Mouse (Mus musculus): Measurements from ENCODE around the gene Ppp1r32. TPM values are rescaled to one million over a fixed set of nuclear protein-coding genes. Genes with fewer than 3 reads are reported as not detected.

Ppp1r32 gene
- polyA plus RNA-seq (2014; fragmentation: Nextera tagmentation; extraction: Ambion mirVana) = 0.41 and 0.64 TPM in 2 replicates

DNA sequence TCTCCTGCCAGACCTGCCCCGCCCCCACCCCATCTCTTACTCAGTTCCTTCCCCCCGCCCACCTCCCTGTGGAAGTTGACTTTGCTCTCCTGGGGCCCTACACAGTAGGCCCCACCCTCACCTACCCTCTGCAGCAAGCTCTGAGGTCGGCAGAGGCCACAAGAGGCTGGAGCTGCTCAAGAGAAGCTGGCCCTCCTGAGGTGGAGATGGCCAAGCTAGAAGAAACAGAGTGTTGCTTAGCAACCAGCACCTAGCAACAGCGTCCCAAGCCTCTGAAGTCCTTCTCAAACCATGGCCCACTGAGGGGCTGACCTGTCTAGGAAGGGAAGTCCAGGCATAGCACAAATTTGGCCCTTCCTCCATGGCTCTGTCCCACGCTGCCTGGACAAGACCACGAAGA lies at the start of gene Ppp1r32:
Gene Ppp1r32 (minus strand): TSS at position 226 of the 400 bp plus-strand sequence.
- peak; percentile 76 for ATAC-seq (replicated peaks; ENCODE audit: low FRiP score)
- 29% methylated on average over 6 of the region's 6 CpGs for whole genome bisulfite sequencing
- H3K27me3 ChIP-seq (ENCODE audit: control insufficient read depth, insufficient read depth, low read length) = no peaks in the 10 kb centered on the region
- H3K4me1 ChIP-seq (replicated peaks; ENCODE audit: control insufficient read depth, insufficient read depth, low read length) = peaks cover 4% of the 10 kb centered on the region; the same call in 1 of the 2 replicates
- H3K27ac ChIP-seq (ENCODE audit: low read depth, low read length) = no peak within 1 kb of the TSS
- H3K9me3 ChIP-seq (ENCODE audit: control insufficient read depth, low read length) = no peaks in the 10 kb centered on the region
- no peak within 1 kb of the TSS for H3K4me3 ChIP-seq (ENCODE audit: low read depth, low read length)
- peak; percentile 77 for DNase-seq (ENCODE audit: low spot score)
- no peaks in the 10 kb centered on the region for H3K36me3 ChIP-seq (ENCODE audit: control insufficient read depth, insufficient read depth, low read length)
- H3K4me2 ChIP-seq (ENCODE audit: low read depth, low read length, severe bottlenecking) = no peak within 1 kb of the TSS
- no peak within 1 kb of the TSS for H3K9ac ChIP-seq (ENCODE audit: low read length)

DNA sequence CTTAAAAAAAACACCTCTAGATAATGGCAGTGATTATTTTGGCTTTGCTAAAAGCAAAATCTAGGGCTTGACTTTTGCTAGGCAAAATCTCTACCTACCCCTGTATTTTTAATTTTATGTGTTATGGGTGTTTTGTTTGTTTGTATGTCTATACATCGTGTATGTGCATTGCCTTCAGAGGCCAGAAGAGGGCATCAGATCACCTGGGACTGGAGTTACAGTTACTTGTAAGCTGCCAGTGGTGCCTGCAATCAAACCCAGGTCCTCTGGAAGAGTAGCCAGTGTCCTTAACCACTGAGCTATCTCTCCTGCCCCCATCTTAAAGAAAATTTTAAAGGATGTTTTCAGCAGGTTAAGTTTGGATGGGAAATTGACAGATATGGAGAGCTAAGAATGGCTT lies 47.4 kb upstream of the Ppp1r32 start:
- no peak overlapping the region for H3K4me3 ChIP-seq (ENCODE audit: low read depth, low read length)
- DNase-seq (ENCODE audit: low spot score) (no peak), ATAC-seq (replicated peaks; ENCODE audit: low FRiP score) (no peak)
- no peak overlapping the region for H3K4me2 ChIP-seq (ENCODE audit: low read depth, low read length, severe bottlenecking)
- 94% methylated on average over 1 of the region's 1 CpGs for WGBS
- peaks cover 7% of the 10 kb centered on the region; the same call in 1 of the 2 replicates for H3K4me1 ChIP-seq (replicated peaks; ENCODE audit: control insufficient read depth, insufficient read depth, low read length)
- H3K27me3 ChIP-seq (ENCODE audit: control insufficient read depth, insufficient read depth, low read length) = no peaks in the 10 kb centered on the region
- H3K27ac ChIP-seq (ENCODE audit: low read depth, low read length) = no peak overlapping the region
- no peaks in the 10 kb centered on the region for H3K9me3 ChIP-seq (ENCODE audit: control insufficient read depth, low read length)
- H3K9ac ChIP-seq (ENCODE audit: low read length) = no peak overlapping the region
- peaks cover 14% of the 10 kb centered on the region; the same call in 1 of the 2 replicates for H3K36me3 ChIP-seq (ENCODE audit: control insufficient read depth, insufficient read depth, low read length)

DNA sequence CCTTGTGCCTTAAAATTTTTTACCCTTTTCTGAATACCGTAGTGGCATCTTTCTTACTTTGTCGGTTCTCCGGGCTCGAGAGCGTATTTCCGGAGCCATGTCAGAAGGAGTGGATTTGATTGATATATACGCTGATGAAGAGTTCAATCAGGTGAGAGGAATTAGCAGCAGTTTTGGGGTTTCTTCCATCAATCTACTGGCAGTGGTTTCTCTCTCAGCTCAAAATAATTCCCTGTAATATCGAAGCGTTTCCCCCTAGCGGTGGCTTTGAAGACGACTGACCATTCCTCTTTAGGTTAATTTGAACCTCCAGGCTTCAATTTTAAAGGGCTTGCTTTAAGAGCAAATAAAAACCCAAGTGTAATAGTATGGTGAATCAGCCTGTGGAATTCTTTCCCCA lies 43.2 kb upstream of the Ppp1r32 start, which contains the start of gene Sdhaf2:
Gene Sdhaf2 (minus strand): TSS at position 233 of the 400 bp plus-strand sequence.
- Histone ChIP-seq H3K4me2 (ENCODE audit: low read depth, low read length, severe bottlenecking) (peak within 1 kb of the TSS; percentile 79), H3K27ac (ENCODE audit: low read depth, low read length) (peak within 1 kb of the TSS; percentile 96), H3K27me3 (ENCODE audit: control insufficient read depth, insufficient read depth, low read length) (no peaks in the 10 kb centered on the region), H3K9ac (ENCODE audit: low read length) (peak within 1 kb of the TSS; percentile 99), H3K9me3 (ENCODE audit: control insufficient read depth, low read length) (no peaks in the 10 kb centered on the region), H3K4me1 (replicated peaks; ENCODE audit: control insufficient read depth, insufficient read depth, low read length) (peaks cover 10% of the 10 kb centered on the region; the same call in 1 of the 2 replicates), H3K4me3 (ENCODE audit: low read depth, low read length) (peak within 1 kb of the TSS; percentile 94), H3K36me3 (ENCODE audit: control insufficient read depth, insufficient read depth, low read length) (peaks cover 3% of the 10 kb centered on the region; the same call in 1 of the 2 replicates)
- DNase-seq (ENCODE audit: low spot score) (no peak), ATAC-seq (replicated peaks; ENCODE audit: low FRiP score) (peak; percentile 16; the same call in 1 of the 2 replicates)
- under 1% methylated on average over 11 of the region's 11 CpGs for WGBS

DNA sequence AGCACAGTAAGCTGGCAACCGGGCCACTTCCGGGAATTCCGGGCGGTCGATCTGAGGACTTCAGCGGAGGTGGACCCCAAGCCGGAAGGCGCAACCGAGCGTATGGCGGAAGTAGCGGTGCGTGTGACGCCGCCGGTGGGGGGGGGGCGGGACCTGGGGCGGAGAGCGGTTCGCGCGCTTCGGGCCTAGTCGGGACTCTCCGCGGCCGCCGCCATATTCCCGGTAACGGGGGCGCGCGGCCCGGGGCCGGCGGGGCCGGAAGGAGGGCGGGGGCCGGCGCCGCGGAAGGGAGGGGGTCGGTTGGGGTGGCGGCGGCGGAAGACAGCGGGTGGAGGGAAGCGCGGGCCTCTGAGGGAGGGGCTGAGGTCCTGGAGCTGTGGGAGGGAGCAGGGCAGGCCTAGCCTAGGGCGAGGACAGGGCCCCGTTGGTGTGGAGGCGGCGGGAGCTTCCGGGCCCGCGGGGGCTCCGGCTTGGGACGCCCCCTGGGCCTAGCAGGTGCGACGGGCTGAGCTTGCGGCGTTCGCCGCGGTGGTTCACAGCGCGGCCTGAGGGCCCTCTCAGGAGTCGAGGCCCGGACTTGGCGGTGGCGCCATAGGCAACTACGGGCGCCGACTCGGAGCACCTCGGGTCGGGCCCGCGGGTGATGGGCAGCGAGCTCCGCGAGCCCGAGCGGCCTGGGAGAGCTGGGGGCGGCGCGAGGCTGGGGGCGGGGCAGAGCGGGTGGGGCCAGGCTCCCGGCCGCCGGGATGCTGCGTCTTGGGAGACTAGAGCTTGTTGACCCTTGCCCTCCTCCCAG lies 42.6 kb upstream of the Ppp1r32 start, which contains the start of gene Cpsf7:
Gene Cpsf7 (plus strand): TSS at position 161 of the 796 bp plus-strand sequence.
- peak; percentile 95 for ATAC-seq (replicated peaks; ENCODE audit: low FRiP score)
- peak within 1 kb of the TSS; percentile 99 for H3K9ac ChIP-seq (ENCODE audit: low read length)
- DNase-seq (ENCODE audit: low spot score) = peak; percentile 97
- H3K4me1 ChIP-seq (replicated peaks; ENCODE audit: control insufficient read depth, insufficient read depth, low read length) = peaks cover 10% of the 10 kb centered on the region; the same call in 1 of the 2 replicates
- H3K36me3 ChIP-seq (ENCODE audit: control insufficient read depth, insufficient read depth, low read length) = peaks cover 3% of the 10 kb centered on the region; the same call in 1 of the 2 replicates
- peak within 1 kb of the TSS; percentile 96 for H3K27ac ChIP-seq (ENCODE audit: low read depth, low read length)
- H3K9me3 ChIP-seq (ENCODE audit: control insufficient read depth, low read length) = no peaks in the 10 kb centered on the region
- H3K4me2 ChIP-seq (ENCODE audit: low read depth, low read length, severe bottlenecking) = peak within 1 kb of the TSS; percentile 79
- H3K27me3 ChIP-seq (ENCODE audit: control insufficient read depth, insufficient read depth, low read length) = no peaks in the 10 kb centered on the region
- under 1% methylated on average over 77 of the region's 93 CpGs for WGBS
- H3K4me3 ChIP-seq (ENCODE audit: low read depth, low read length) = peak within 1 kb of the TSS; percentile 94

DNA sequence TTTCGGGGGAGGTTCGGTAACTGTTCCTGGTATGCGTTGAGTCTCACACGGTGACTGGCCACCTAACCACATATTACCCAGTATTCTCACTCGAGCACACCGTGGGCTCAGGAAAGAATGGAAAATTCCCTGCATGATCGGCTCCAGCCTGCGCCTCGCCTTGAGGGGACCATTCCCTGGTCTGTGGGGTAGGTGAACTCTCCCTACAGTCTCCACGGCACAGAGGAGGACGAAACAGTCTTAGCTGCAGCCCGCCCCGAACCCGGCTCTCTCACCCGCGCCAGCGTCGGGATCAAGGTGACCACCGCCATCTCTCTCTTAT lies 42.0 kb upstream of the Ppp1r32 start:
- peak overlapping the region; percentile 96 for H3K27ac ChIP-seq (ENCODE audit: low read depth, low read length)
- H3K4me2 ChIP-seq (ENCODE audit: low read depth, low read length, severe bottlenecking) = peak overlapping the region; percentile 79
- ATAC-seq (replicated peaks; ENCODE audit: low FRiP score) = no peak
- H3K9ac ChIP-seq (ENCODE audit: low read length) = peak overlapping the region; percentile 99
- peaks cover 10% of the 10 kb centered on the region; the same call in 1 of the 2 replicates for H3K4me1 ChIP-seq (replicated peaks; ENCODE audit: control insufficient read depth, insufficient read depth, low read length)
- peak overlapping the region; percentile 94 for H3K4me3 ChIP-seq (ENCODE audit: low read depth, low read length)
- under 1% methylated on average over 19 of the region's 19 CpGs for WGBS
- DNase-seq (ENCODE audit: low spot score) = no peak
- H3K36me3 ChIP-seq (ENCODE audit: control insufficient read depth, insufficient read depth, low read length) = no peaks in the 10 kb centered on the region; the same call in 1 of the 2 replicates
- H3K27me3 ChIP-seq (ENCODE audit: control insufficient read depth, insufficient read depth, low read length) = no peaks in the 10 kb centered on the region
- H3K9me3 ChIP-seq (ENCODE audit: control insufficient read depth, low read length) = no peaks in the 10 kb centered on the region

DNA sequence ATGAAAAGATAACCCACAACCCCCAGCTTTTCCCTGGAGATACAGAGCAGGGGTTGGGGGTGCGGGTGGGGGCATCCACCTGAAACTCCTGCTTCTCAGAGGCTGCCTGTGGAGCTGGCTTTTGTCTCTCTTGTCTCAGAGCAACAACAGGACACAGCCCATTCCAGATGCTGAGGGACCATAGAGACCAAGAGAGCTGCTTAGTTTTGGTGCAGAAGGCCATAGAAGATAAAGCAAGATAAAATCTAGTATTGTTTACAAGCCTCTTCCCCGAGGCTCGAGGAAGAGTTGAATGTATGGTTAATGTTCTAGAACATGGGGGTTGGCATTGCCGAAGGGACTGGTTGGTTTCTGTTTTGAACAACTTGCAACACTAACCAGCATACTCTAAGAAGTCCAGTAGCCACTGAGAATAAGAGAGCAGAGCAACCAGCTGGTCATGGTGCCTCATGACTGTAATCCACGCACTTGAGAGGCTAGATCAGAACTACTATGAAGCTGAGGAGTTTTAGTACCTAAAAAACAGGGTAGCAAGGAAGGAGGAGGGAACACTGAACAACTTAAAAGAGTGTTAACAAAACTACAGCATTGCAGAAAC lies 40.9 kb upstream of the Ppp1r32 start:
- Histone ChIP-seq H3K4me1 (replicated peaks; ENCODE audit: control insufficient read depth, insufficient read depth, low read length) (peaks cover 10% of the 10 kb centered on the region; the same call in 1 of the 2 replicates), H3K36me3 (ENCODE audit: control insufficient read depth, insufficient read depth, low read length) (no peaks in the 10 kb centered on the region; the same call in 1 of the 2 replicates), H3K4me2 (ENCODE audit: low read depth, low read length, severe bottlenecking) (peak overlapping the region; percentile 24), H3K9ac (ENCODE audit: low read length) (no peak overlapping the region), H3K27me3 (ENCODE audit: control insufficient read depth, insufficient read depth, low read length) (no peaks in the 10 kb centered on the region), H3K4me3 (ENCODE audit: low read depth, low read length) (0 out of 2 replicates have a peak overlapping the region, but pooled peaks have one; percentile 94), H3K9me3 (ENCODE audit: control insufficient read depth, low read length) (no peaks in the 10 kb centered on the region), H3K27ac (ENCODE audit: low read depth, low read length) (no peak overlapping the region)
- DNase-seq (ENCODE audit: low spot score) (no peak), ATAC-seq (replicated peaks; ENCODE audit: low FRiP score) (no peak)
- 87% methylated on average over 5 of the region's 5 CpGs for WGBS

DNA sequence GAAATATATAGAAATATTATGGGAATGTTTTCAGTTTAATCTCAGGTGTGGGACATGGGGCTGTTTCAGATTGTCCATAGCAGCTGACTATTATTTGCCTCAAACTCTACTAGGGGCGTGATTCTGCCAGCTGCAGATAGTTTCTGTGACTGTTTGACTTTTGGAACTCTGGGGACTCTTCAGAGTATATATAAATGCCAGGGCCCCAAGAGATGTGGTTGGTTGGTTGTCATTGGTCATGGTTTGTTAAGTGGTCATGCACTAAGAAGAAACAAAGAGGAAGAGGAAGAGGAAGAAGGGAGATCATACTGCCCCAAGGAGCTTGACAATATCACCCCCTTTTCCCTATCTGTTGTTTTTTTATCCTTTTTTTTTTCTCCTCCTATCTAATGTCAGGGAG lies 39.2 kb upstream of the Ppp1r32 start:
- ATAC-seq (replicated peaks; ENCODE audit: low FRiP score) (no peak), DNase-seq (ENCODE audit: low spot score) (no peak)
- Histone ChIP-seq H3K4me3 (ENCODE audit: low read depth, low read length) (no peak overlapping the region), H3K4me1 (replicated peaks; ENCODE audit: control insufficient read depth, insufficient read depth, low read length) (peaks cover 6% of the 10 kb centered on the region; the same call in 1 of the 2 replicates), H3K27me3 (ENCODE audit: control insufficient read depth, insufficient read depth, low read length) (no peaks in the 10 kb centered on the region), H3K27ac (ENCODE audit: low read depth, low read length) (no peak overlapping the region), H3K9ac (ENCODE audit: low read length) (no peak overlapping the region), H3K36me3 (ENCODE audit: control insufficient read depth, insufficient read depth, low read length) (peaks cover 2% of the 10 kb centered on the region; the same call in 1 of the 2 replicates), H3K4me2 (ENCODE audit: low read depth, low read length, severe bottlenecking) (no peak overlapping the region), H3K9me3 (ENCODE audit: control insufficient read depth, low read length) (no peaks in the 10 kb centered on the region)
- WGBS = 91% methylated on average over 1 of the region's 1 CpGs

DNA sequence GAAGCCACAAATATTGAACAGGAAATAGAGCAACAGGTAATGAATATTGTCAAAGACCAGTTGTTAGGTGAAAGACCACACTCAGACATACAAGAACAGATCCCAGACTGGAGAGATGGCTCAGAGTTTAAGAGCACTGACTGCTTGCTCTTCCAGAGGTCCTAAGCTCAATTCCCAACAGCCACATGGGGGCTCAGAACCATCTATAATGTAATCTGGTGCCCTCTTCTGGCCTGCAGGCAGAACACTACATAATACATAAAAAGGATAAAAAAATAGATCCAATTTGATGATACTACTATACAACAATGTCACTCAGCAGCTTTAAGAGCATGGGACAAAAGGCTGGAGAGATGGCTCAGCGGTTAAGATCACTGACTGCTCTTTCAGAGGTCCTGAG lies 37.6 kb upstream of the Ppp1r32 start:
- H3K9me3 ChIP-seq (ENCODE audit: control insufficient read depth, low read length) = no peaks in the 10 kb centered on the region
- H3K4me1 ChIP-seq (replicated peaks; ENCODE audit: control insufficient read depth, insufficient read depth, low read length) = peaks cover 3% of the 10 kb centered on the region; the same call in 1 of the 2 replicates
- H3K27ac ChIP-seq (ENCODE audit: low read depth, low read length) = no peak overlapping the region
- H3K4me2 ChIP-seq (ENCODE audit: low read depth, low read length, severe bottlenecking) = no peak overlapping the region
- WGBS = 61% methylated on average over 1 of the region's 1 CpGs
- DNase-seq (ENCODE audit: low spot score) = no peak
- no peaks in the 10 kb centered on the region for H3K27me3 ChIP-seq (ENCODE audit: control insufficient read depth, insufficient read depth, low read length)
- ATAC-seq (replicated peaks; ENCODE audit: low FRiP score) = no peak
- no peak overlapping the region for H3K4me3 ChIP-seq (ENCODE audit: low read depth, low read length)
- no peak overlapping the region for H3K9ac ChIP-seq (ENCODE audit: low read length)
- H3K36me3 ChIP-seq (ENCODE audit: control insufficient read depth, insufficient read depth, low read length) = peaks cover 5% of the 10 kb centered on the region; the same call in 1 of the 2 replicates
